Mouse (Mus musculus): ENCODE measurements around the gene Ric1.

DNA sequence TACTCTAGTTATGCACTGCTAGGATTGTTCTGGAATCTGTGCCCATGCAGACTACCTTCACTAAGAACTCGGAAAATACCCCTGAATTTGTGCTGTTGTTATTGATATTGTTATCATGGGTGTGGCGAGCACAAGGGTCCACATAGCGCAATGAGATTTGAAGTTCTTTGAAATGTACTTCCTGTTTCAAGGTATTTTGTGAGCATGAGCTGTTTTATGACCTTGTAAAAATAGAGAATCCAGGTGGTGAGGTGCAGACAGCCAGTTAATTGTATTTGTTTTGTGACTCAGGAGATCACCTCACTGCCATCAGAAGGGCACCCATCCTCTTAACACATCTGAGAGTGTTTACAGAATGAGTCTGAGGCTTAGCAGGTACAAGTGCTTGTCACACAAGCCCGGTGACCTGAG is 46.9 kb upstream of the Ric1 start:
- TF ChIP-seq HCFC1 (IDR thresholded peaks at IDR 0.05; ENCODE audit: borderline replicate concordance, insufficient read depth, low read length) (no peak), ZNF384 (IDR thresholded peaks at IDR 0.05; ENCODE audit: low read depth, low read length) (no peak)

Measured in ES-E14 (cell line).